Mouse (Mus musculus): ENCODE measurements around the gene 2210016L21Rik. TPM values are rescaled to one million over a fixed set of nuclear protein-coding genes. Genes with fewer than 3 reads are reported as not detected.

The 2210016L21Rik gene
- polyA plus RNA-seq, 1 experiment from 2014 or later, result 90.5 TPM

DNA sequence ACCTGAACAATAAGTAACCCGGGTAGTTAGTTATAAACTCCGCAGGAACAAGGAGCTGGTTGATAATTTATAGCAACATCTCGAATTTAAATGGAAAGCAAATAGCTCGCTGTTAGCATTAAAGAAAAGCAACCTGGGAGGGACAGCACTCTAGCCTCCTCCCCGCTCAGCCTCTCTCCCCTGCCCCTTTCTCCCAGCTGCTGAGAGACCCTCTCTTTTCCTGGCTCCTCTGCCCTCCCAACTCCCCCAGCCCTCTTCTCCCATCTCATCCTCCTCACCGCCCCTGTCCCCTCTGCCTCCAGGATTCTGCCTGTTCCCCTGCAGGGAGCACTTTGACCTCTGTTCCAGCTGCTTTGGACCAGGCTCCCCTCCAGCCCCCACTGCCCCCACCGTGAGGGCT, 26.7 kb downstream of the 2210016L21Rik start:
- H3K9me3 ChIP-seq (replicated peaks; ENCODE audit: control insufficient read depth, low read length), result no peaks in the 10 kb centered on the region
- DNase-seq (ENCODE audit: low spot score), result no peak
- no peaks in the 10 kb centered on the region; the same call in 1 of the 2 replicates for H3K4me1 ChIP-seq (ENCODE audit: control insufficient read depth, insufficient read depth, low read length)
- ATAC-seq, result no peak
- no peaks in the 10 kb centered on the region for H3K27me3 ChIP-seq (replicated peaks; ENCODE audit: control insufficient read depth, insufficient read depth, low read length)
- H3K9ac ChIP-seq (ENCODE audit: low read length), result no peak overlapping the region
- no peak overlapping the region for H3K4me3 ChIP-seq (ENCODE audit: low read depth, low read length)
- WGBS, result 10% methylated on average over 7 of the region's 7 CpGs
- no peak overlapping the region for H3K4me2 ChIP-seq (ENCODE audit: low read length)
- no peaks in the 10 kb centered on the region for H3K36me3 ChIP-seq (ENCODE audit: control insufficient read depth, insufficient read depth, low read length)
- no peak overlapping the region for H3K27ac ChIP-seq (ENCODE audit: low read depth, low read length)

DNA sequence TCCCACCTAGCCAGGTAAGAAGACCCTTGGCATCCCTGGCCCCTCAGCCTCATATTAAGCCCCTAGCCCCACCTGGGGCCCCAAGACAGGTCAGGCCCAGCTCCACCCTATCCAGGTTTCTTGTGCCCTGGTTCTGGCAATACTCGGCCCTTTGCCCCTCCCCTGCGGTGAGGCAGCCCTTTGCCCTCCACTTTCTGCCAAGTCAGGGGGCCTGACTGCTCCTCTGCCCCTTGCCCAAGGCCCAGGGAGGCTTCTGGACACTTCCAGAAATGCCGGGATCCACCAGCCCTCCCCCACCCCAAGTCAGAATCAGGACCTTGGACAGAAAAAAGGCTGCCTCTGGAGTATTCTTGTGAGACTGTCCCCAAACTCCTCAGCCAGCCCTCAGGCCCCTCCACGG, 27.1 kb downstream of the 2210016L21Rik start:
- ATAC-seq, result no peak
- 23% methylated on average over 4 of the region's 4 CpGs for WGBS

GRCm38 (mm10) chr5:114969609-114970215, 27.8 kb downstream of the 2210016L21Rik start:
- DNase-seq (ENCODE audit: low spot score) (no peak), ATAC-seq (no peak)
- no peak overlapping the region for H3K4me2 ChIP-seq (ENCODE audit: low read length)
- H3K27me3 ChIP-seq (replicated peaks; ENCODE audit: control insufficient read depth, insufficient read depth, low read length), result no peaks in the 10 kb centered on the region
- 36% methylated on average over 13 of the region's 13 CpGs for WGBS
- H3K9ac ChIP-seq (ENCODE audit: low read length), result no peak overlapping the region
- H3K9me3 ChIP-seq (replicated peaks; ENCODE audit: control insufficient read depth, low read length), result no peaks in the 10 kb centered on the region
- H3K36me3 ChIP-seq (ENCODE audit: control insufficient read depth, insufficient read depth, low read length), result no peaks in the 10 kb centered on the region
- H3K4me1 ChIP-seq (ENCODE audit: control insufficient read depth, insufficient read depth, low read length), result no peaks in the 10 kb centered on the region; the same call in 1 of the 2 replicates
- no peak overlapping the region for H3K4me3 ChIP-seq (ENCODE audit: low read depth, low read length)
- no peak overlapping the region for H3K27ac ChIP-seq (ENCODE audit: low read depth, low read length)

More for the DNA sequence above, 27.1 kb downstream of the 2210016L21Rik start:
- no peak overlapping the region for H3K4me3 ChIP-seq (ENCODE audit: low read depth, low read length)
- no peak overlapping the region for H3K4me2 ChIP-seq (ENCODE audit: low read length)
- H3K36me3 ChIP-seq (ENCODE audit: control insufficient read depth, insufficient read depth, low read length), result no peaks in the 10 kb centered on the region
- no peak for DNase-seq (ENCODE audit: low spot score)
- H3K27ac ChIP-seq (ENCODE audit: low read depth, low read length), result no peak overlapping the region
- no peaks in the 10 kb centered on the region for H3K9me3 ChIP-seq (replicated peaks; ENCODE audit: control insufficient read depth, low read length)
- no peaks in the 10 kb centered on the region; the same call in 1 of the 2 replicates for H3K4me1 ChIP-seq (ENCODE audit: control insufficient read depth, insufficient read depth, low read length)
- no peak overlapping the region for H3K9ac ChIP-seq (ENCODE audit: low read length)
- no peaks in the 10 kb centered on the region for H3K27me3 ChIP-seq (replicated peaks; ENCODE audit: control insufficient read depth, insufficient read depth, low read length)

DNA sequence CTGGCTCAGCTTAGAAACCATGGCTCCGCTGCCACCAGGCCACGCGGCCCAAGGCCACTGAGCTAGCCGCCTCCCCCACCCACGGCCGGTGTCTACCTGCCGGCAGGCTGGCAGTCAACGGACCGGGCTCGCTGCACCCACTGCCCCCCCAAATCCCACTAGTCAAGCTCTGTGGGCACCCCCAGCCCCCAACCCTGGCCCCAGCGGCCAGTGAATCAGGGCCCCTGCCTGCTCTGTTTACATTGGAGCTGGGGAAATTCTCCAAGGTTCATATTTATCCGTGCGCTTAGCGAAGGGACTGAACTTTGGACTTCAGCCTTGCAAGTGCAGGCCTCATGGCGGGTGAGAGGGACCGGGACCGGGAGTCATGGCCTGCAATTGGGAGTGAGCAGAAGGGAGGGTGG, 28.9 kb downstream of the 2210016L21Rik start, which contains the start of gene Hnf1a:
Gene Hnf1a (minus strand): TSS at position 271 of the 404 bp plus-strand sequence.
- Histone ChIP-seq H3K36me3 (ENCODE audit: control insufficient read depth, insufficient read depth, low read length) (no peaks in the 10 kb centered on the region), H3K4me1 (ENCODE audit: control insufficient read depth, insufficient read depth, low read length) (no peaks in the 10 kb centered on the region; the same call in 1 of the 2 replicates), H3K9ac (ENCODE audit: low read length) (no peak within 1 kb of the TSS), H3K9me3 (replicated peaks; ENCODE audit: control insufficient read depth, low read length) (no peaks in the 10 kb centered on the region), H3K27me3 (replicated peaks; ENCODE audit: control insufficient read depth, insufficient read depth, low read length) (no peaks in the 10 kb centered on the region), H3K4me2 (ENCODE audit: low read length) (no peak within 1 kb of the TSS), H3K27ac (ENCODE audit: low read depth, low read length) (no peak within 1 kb of the TSS), H3K4me3 (ENCODE audit: low read depth, low read length) (no peak within 1 kb of the TSS)
- ATAC-seq (no peak), DNase-seq (ENCODE audit: low spot score) (no peak)
- WGBS, result 84% methylated on average over 17 of the region's 17 CpGs

DNA sequence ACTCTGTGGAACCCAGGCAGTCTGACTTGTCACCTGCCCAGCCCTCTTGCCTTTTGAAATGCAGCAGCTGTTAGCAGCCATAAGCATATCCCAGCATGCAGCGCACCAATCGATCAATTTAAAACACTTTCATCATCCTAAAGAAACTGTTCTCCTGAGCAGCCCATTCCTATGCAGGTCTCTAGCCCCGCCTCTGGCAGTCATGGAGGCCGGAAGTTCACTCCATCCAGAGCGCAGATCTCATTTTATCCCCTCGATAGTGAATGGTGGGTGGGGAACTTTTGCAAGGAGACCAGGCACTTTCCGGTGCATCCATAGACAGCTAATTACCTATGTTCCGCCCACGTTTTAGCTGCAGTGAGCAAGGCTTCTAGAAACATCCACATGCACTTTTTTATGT, 30.2 kb downstream of the 2210016L21Rik start:
- DNase-seq (ENCODE audit: low spot score), result no peak
- H3K4me3 ChIP-seq (ENCODE audit: low read depth, low read length), result no peak overlapping the region
- no peak overlapping the region for H3K27ac ChIP-seq (ENCODE audit: low read depth, low read length)
- H3K27me3 ChIP-seq (replicated peaks; ENCODE audit: control insufficient read depth, insufficient read depth, low read length), result no peaks in the 10 kb centered on the region
- H3K9me3 ChIP-seq (replicated peaks; ENCODE audit: control insufficient read depth, low read length), result no peaks in the 10 kb centered on the region
- no peaks in the 10 kb centered on the region for H3K36me3 ChIP-seq (ENCODE audit: control insufficient read depth, insufficient read depth, low read length)
- H3K4me1 ChIP-seq (ENCODE audit: control insufficient read depth, insufficient read depth, low read length), result no peaks in the 10 kb centered on the region; the same call in 1 of the 2 replicates
- WGBS, result 81% methylated on average over 9 of the region's 9 CpGs
- no peak overlapping the region for H3K9ac ChIP-seq (ENCODE audit: low read length)
- ATAC-seq, result no peak
- H3K4me2 ChIP-seq (ENCODE audit: low read length), result no peak overlapping the region

DNA sequence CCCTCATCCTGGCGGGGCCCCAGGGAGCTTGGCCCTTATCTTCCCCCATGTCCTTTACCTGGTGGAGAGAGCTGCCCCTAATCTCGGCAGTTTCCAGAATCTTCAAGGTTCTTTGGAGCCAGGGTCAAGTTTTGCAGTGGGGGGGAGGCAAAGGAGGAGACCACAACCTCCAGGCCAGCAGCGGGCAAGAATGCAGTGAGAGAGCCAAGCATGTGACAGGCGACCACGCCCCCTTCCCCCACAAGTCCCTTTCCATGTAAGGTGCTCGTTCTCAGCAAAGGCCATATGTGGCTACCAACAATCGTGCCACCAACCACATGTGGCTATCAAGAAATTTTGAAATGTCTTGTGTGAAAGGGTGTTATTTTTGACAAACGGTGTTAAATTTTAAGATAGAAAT, 31.2 kb downstream of the 2210016L21Rik start:
- no peaks in the 10 kb centered on the region for H3K9me3 ChIP-seq (replicated peaks; ENCODE audit: control insufficient read depth, low read length)
- no peak for DNase-seq (ENCODE audit: low spot score)
- 83% methylated on average over 8 of the region's 8 CpGs for WGBS

DNA sequence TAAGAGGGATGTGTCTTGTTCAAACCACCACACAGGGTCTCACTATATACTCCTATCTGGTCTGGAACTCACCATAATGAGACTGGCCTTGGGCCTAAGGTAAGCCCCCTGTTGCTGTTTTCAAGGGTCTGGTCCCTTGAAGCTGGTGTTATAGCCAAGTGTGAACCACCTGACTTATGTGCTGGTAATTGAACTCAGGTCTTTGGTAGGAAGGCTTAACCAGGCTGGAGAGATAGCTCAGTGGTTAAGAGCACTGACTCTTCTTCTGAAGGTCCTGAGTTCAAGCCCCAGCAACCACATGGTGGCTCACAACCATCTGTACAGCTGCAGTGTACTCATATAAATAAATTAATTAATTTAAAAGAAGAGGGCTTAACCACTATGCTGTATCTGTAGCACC, 35.0 kb downstream of the 2210016L21Rik start:
- DNase-seq (ENCODE audit: low spot score) (no peak), ATAC-seq (no peak)
- Histone ChIP-seq H3K9me3 (replicated peaks; ENCODE audit: control insufficient read depth, low read length) (no peaks in the 10 kb centered on the region), H3K4me1 (ENCODE audit: control insufficient read depth, insufficient read depth, low read length) (peaks cover 5% of the 10 kb centered on the region; the same call in 1 of the 2 replicates), H3K36me3 (ENCODE audit: control insufficient read depth, insufficient read depth, low read length) (no peaks in the 10 kb centered on the region), H3K27me3 (replicated peaks; ENCODE audit: control insufficient read depth, insufficient read depth, low read length) (no peaks in the 10 kb centered on the region), H3K4me2 (ENCODE audit: low read length) (no peak overlapping the region), H3K9ac (ENCODE audit: low read length) (no peak overlapping the region), H3K27ac (ENCODE audit: low read depth, low read length) (no peak overlapping the region), H3K4me3 (ENCODE audit: low read depth, low read length) (no peak overlapping the region)

More for the DNA sequence above, 31.2 kb downstream of the 2210016L21Rik start:
- no peaks in the 10 kb centered on the region for H3K36me3 ChIP-seq (ENCODE audit: control insufficient read depth, insufficient read depth, low read length)
- no peak overlapping the region for H3K4me2 ChIP-seq (ENCODE audit: low read length)
- no peak overlapping the region for H3K4me3 ChIP-seq (ENCODE audit: low read depth, low read length)
- H3K9ac ChIP-seq (ENCODE audit: low read length), result no peak overlapping the region
- H3K4me1 ChIP-seq (ENCODE audit: control insufficient read depth, insufficient read depth, low read length), result no peaks in the 10 kb centered on the region; the same call in 1 of the 2 replicates
- H3K27me3 ChIP-seq (replicated peaks; ENCODE audit: control insufficient read depth, insufficient read depth, low read length), result no peaks in the 10 kb centered on the region
- no peak for ATAC-seq
- H3K27ac ChIP-seq (ENCODE audit: low read depth, low read length), result no peak overlapping the region

- no peaks in the 10 kb centered on the region for H3K27me3 ChIP-seq (replicated peaks; ENCODE audit: control insufficient read depth, insufficient read depth, low read length)
- no peak overlapping the region for H3K9ac ChIP-seq (ENCODE audit: low read length)
- H3K36me3 ChIP-seq (ENCODE audit: control insufficient read depth, insufficient read depth, low read length), result no peaks in the 10 kb centered on the region
- WGBS, result 61% methylated on average over 11 of the region's 11 CpGs
- ATAC-seq (no peak), DNase-seq (ENCODE audit: low spot score) (peak; percentile 25)
- no peak overlapping the region for H3K27ac ChIP-seq (ENCODE audit: low read depth, low read length)
- peaks cover 5% of the 10 kb centered on the region; the same call in 1 of the 2 replicates for H3K4me1 ChIP-seq (ENCODE audit: control insufficient read depth, insufficient read depth, low read length)
- no peaks in the 10 kb centered on the region for H3K9me3 ChIP-seq (replicated peaks; ENCODE audit: control insufficient read depth, low read length)
- H3K4me2 ChIP-seq (ENCODE audit: low read length), result no peak overlapping the region; the same call in 1 of the 2 replicates
- no peak overlapping the region for H3K4me3 ChIP-seq (ENCODE audit: low read depth, low read length)
Observed at GRCm38 (mm10) chr5:114978473-114978872, 36.5 kb downstream of the 2210016L21Rik start.

- Histone ChIP-seq H3K36me3 (ENCODE audit: control insufficient read depth, insufficient read depth, low read length) (no peaks in the 10 kb centered on the region), H3K4me1 (ENCODE audit: control insufficient read depth, insufficient read depth, low read length) (peaks cover 5% of the 10 kb centered on the region; the same call in 1 of the 2 replicates), H3K9ac (ENCODE audit: low read length) (no peak overlapping the region; the same call in 1 of the 2 replicates), H3K4me2 (ENCODE audit: low read length) (peak overlapping the region; percentile 74), H3K27ac (ENCODE audit: low read depth, low read length) (no peak overlapping the region), H3K9me3 (replicated peaks; ENCODE audit: control insufficient read depth, low read length) (no peaks in the 10 kb centered on the region), H3K4me3 (ENCODE audit: low read depth, low read length) (peak overlapping the region; percentile 30), H3K27me3 (replicated peaks; ENCODE audit: control insufficient read depth, insufficient read depth, low read length) (no peaks in the 10 kb centered on the region)
- DNase-seq (ENCODE audit: low spot score) (peak; percentile 65), ATAC-seq (peak; percentile 46)
- WGBS, result 5% methylated on average over 6 of the region's 6 CpGs
Observed at GRCm38 (mm10) chr5:114978888-114979249, 36.9 kb downstream of the 2210016L21Rik start.

All from forebrain, embryonic 14.5 days (tissue).